Mouse (Mus musculus) lung, embryonic 16.5 days (tissue): Measurements from ENCODE around the gene Jpt1. TPM values are rescaled to one million over a fixed set of nuclear protein-coding genes. Genes with fewer than 3 reads are reported as not detected.

Experiments used
- ATAC-seq: fragments of 200-750 bp; cut with Nextera tagmentation; 2 replicates; pipeline ENCODE4 v1.8.0; 2017; ENCODE audit warnings: low read depth, mild to moderate bottlenecking, moderate library complexity
- H3K27ac ChIP-seq: fragments of 300-500 bp; sonication (generic); 2 replicates; pipeline ENCODE4 v1.5.1; 2014; ENCODE audit warnings: mild to moderate bottlenecking, control low read depth, low read length
- H3K27me3 ChIP-seq: fragments of 300-500 bp; sonication (generic); 2 replicates; pipeline ENCODE4 v1.6.1; 2014; ENCODE audit warnings: low read depth, low read length, mixed read lengths; ENCODE audit not compliant: control insufficient read depth, insufficient read depth
- H3K36me3 ChIP-seq: fragments of 300-500 bp; sonication (generic); 2 replicates; pipeline ENCODE4 v1.6.1; 2014; ENCODE audit warnings: low read length; ENCODE audit not compliant: control insufficient read depth, insufficient read depth
- H3K4me1 ChIP-seq: fragments of 300-500 bp; sonication (generic); replicated peaks from 2 replicates; pipeline ENCODE4 v1.6.1; 2014; ENCODE audit warnings: low read length, mixed read lengths; ENCODE audit not compliant: control insufficient read depth, insufficient read depth
- H3K4me2 ChIP-seq: fragments of 300-500 bp; sonication (generic); 2 replicates; pipeline ENCODE4 v1.6.1; 2014; ENCODE audit warnings: low read depth, low read length, control low read depth
- H3K4me3 ChIP-seq: fragments of 300-500 bp; sonication (generic); 2 replicates; pipeline ENCODE4 v1.5.1; 2014; ENCODE audit warnings: mild to moderate bottlenecking, low read length, control low read depth
- H3K9ac ChIP-seq: fragments of 300-500 bp; sonication (generic); 2 replicates; pipeline ENCODE4 v1.6.1; 2014; ENCODE audit warnings: low read length, control low read depth
- H3K9me3 ChIP-seq: fragments of 300-500 bp; sonication (generic); 2 replicates; pipeline ENCODE4 v1.6.1; 2016; ENCODE audit warnings: low read length; ENCODE audit not compliant: control insufficient read depth
- WGBS: fragments of 180-500 bp; shearing (Covaris S2); extraction: QIAGEN DNeasy Blood & Tissue Kit; methylation state at CpG from one replicate; pipeline ENCODE4 v1.1.7; 2014; 5-methylcytosine and 5-hydroxymethylcytosine counted together
- polyA plus RNA-seq: library from polyadenylated mRNA; unstranded; fragments of >200 nt; fragmentation: Nextera tagmentation; extraction: Ambion mirVana; gene quantifications from 2 replicates; pipeline ENCODE4 v1.2.1, GENCODE M21; 2015

Gene Jpt1
- polyA plus RNA-seq, 1 experiment from 2014 or later, result 460 TPM

DNA sequence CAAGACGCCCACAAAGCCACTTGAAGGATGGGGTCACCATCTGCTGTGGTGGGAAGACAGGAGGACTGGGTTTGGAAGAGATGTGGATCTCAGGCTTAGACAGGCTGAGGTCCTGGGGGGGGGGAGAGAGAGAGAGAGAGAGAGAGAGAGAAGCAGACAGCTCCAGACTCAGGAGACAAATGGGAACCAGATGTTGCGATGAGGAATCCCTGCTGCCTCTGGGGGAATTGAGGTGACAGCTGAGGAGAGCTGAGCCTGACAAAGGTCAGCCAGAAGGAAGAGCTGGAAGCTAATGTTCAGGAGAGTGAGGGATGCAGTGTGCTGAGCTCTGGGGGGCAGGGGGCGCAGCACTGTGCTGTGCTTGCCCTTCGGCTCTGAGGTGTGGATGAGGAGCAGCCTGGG lies 47.0 kb downstream of the Jpt1 start:
- H3K27me3 ChIP-seq, result no peaks in the 10 kb centered on the region
- no peak overlapping the region for H3K9ac ChIP-seq
- H3K4me3 ChIP-seq, result no peak overlapping the region
- H3K9me3 ChIP-seq, result no peaks in the 10 kb centered on the region
- no peak overlapping the region for H3K27ac ChIP-seq
- peaks cover 3% of the 10 kb centered on the region; the same call in 1 of the 2 replicates for H3K4me1 ChIP-seq
- WGBS, result 20% methylated on average over 4 of the region's 4 CpGs
- H3K4me2 ChIP-seq, result no peak overlapping the region
- no peaks in the 10 kb centered on the region for H3K36me3 ChIP-seq
- ATAC-seq, result no peak

DNA sequence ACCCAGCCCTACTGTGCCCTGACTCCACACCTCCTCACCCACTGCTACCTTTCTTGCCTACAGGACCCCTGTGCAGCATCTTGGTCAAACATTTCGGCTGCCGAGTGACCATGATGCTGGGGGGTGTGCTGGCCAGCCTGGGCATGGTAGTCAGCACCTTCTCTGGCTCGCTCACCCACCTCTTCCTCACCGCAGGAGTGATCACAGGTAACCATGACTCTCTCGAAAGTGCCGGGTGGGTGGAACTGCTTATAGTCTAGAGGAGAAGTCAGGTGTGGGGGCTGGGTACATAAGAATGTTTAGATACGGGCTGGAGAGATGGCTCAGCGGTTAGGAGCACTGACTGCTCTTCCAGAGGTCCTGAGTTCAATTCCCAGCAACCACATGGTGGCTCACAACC lies 49.3 kb downstream of the Jpt1 start:
- no peak for ATAC-seq

GRCm38 (mm10) chr11:115463397-115463796 lies 50.8 kb downstream of the Jpt1 start:
- H3K4me1 ChIP-seq, result peaks cover 3% of the 10 kb centered on the region; the same call in 1 of the 2 replicates
- no peaks in the 10 kb centered on the region for H3K9me3 ChIP-seq
- no peaks in the 10 kb centered on the region for H3K36me3 ChIP-seq
- H3K27ac ChIP-seq, result no peak overlapping the region
- ATAC-seq, result no peak
- H3K9ac ChIP-seq, result no peak overlapping the region
- WGBS, result 55% methylated on average over 11 of the region's 11 CpGs
- no peak overlapping the region for H3K4me2 ChIP-seq
- H3K4me3 ChIP-seq, result no peak overlapping the region
- no peaks in the 10 kb centered on the region for H3K27me3 ChIP-seq

More for the DNA sequence above, 49.3 kb downstream of the Jpt1 start:
- Histone ChIP-seq H3K27ac (no peak overlapping the region), H3K9me3 (no peaks in the 10 kb centered on the region), H3K36me3 (no peaks in the 10 kb centered on the region), H3K4me1 (peaks cover 3% of the 10 kb centered on the region; the same call in 1 of the 2 replicates), H3K9ac (no peak overlapping the region), H3K27me3 (no peaks in the 10 kb centered on the region), H3K4me2 (no peak overlapping the region), H3K4me3 (no peak overlapping the region)
- 70% methylated on average over 8 of the region's 8 CpGs for WGBS

DNA sequence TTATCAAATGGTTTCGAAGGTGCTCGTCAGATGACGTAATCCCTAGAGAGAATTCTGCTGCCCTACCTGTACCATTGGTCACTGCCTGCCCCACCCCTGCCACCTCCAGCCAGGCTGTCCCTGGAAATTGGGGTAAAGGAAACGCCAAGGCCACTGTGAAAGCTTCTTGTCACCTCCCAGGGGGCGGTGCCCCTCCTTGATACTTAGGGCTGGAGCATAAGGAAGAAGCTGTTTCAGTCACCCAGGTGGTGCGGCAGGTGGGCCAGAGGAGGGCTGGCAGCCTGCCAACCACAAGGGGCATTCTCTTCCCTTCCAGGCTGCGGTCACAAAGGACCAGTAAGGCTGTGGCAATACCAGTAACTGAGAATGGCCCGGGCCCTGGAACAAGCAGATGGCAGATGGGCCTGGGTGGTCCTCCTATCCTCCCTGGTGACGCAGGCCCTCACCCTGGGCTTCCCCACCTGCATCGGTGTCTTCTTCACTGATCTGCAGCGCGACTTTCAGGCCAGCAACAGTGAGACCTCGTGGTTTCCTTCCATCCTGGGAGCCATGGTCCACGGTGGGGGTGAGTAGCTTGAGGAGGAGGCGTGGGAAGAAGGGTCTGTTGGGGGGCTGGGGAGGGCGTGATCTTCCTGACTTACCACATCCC lies 51.8 kb downstream of the Jpt1 start, which contains the start of gene Slc16a5:
Gene Slc16a5, plus strand, starts transcription at position 232 of the 649 bp plus-strand sequence.
- no peak within 1 kb of the TSS for H3K27ac ChIP-seq

GRCm38 (mm10) chr11:115461846-115462242 lies 52.3 kb downstream of the Jpt1 start:
- no peak overlapping the region for H3K4me2 ChIP-seq
- no peak overlapping the region for H3K4me3 ChIP-seq
- WGBS, result 65% methylated on average over 5 of the region's 5 CpGs
- H3K4me1 ChIP-seq, result peaks cover 6% of the 10 kb centered on the region; the same call in 1 of the 2 replicates
- H3K36me3 ChIP-seq, result no peaks in the 10 kb centered on the region
- no peaks in the 10 kb centered on the region for H3K9me3 ChIP-seq
- no peaks in the 10 kb centered on the region for H3K27me3 ChIP-seq
- no peak for ATAC-seq
- H3K27ac ChIP-seq, result no peak overlapping the region
- no peak overlapping the region for H3K9ac ChIP-seq

More for the DNA sequence above, 51.8 kb downstream of the Jpt1 start, which contains the start of gene Slc16a5:
- H3K4me2 ChIP-seq, result no peak within 1 kb of the TSS
- no peaks in the 10 kb centered on the region for H3K27me3 ChIP-seq
- H3K9me3 ChIP-seq, result no peaks in the 10 kb centered on the region
- H3K9ac ChIP-seq, result no peak within 1 kb of the TSS
- H3K4me3 ChIP-seq, result no peak within 1 kb of the TSS
- H3K36me3 ChIP-seq, result no peaks in the 10 kb centered on the region
- peak; percentile 28; the same call in 1 of the 2 replicates for ATAC-seq
- WGBS, result 62% methylated on average over 16 of the region's 16 CpGs
- H3K4me1 ChIP-seq, result peaks cover 3% of the 10 kb centered on the region; the same call in 1 of the 2 replicates

DNA sequence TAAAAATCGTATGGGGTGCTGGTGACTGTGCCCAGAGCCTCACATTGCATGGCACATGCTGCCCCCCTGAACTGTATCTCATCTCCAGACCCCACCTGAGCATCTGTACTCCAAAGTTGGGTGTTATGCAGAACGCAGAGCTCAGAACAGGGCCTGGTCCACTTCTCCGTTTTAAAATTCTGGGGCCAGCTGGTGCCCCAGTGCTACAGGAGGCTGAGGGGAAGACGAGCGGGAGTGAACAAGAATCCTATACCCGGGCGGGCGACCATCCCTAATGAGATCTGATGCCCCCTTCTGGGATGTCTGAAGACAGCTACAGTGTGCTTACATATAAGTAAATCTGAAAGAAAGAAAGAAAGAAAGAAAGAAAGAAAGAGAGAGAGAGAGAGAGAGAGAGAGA lies 53.2 kb downstream of the Jpt1 start:
- 31% methylated on average over 8 of the region's 8 CpGs for WGBS
- Histone ChIP-seq H3K4me3 (no peak overlapping the region), H3K9me3 (no peaks in the 10 kb centered on the region), H3K4me1 (peaks cover 6% of the 10 kb centered on the region; the same call in 1 of the 2 replicates), H3K9ac (no peak overlapping the region), H3K27me3 (no peaks in the 10 kb centered on the region), H3K27ac (no peak overlapping the region), H3K4me2 (no peak overlapping the region), H3K36me3 (no peaks in the 10 kb centered on the region)
- no peak for ATAC-seq

DNA sequence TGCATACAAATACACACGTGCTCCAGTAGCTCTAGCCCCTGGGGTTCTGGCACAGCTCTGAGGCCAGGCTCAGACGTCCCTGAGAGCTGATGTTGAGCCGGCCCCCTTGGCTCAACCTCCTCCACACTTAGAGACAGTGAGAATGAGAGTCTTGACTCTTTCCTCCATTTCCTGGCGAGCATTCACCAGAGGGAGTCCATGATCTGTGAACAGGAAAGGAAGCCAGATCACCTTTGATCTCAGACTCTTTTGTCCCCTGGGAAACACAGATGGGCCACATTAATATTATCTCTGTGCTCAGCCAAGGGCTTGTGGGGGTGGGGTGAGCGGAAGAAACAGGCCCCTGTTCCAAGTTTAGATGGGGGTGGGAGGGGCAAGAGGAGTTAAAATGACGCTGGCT lies 56.8 kb downstream of the Jpt1 start:
- H3K27me3 ChIP-seq, result no peaks in the 10 kb centered on the region
- no peaks in the 10 kb centered on the region for H3K36me3 ChIP-seq
- no peak overlapping the region for H3K4me3 ChIP-seq
- WGBS, result 19% methylated on average over 6 of the region's 6 CpGs
- H3K9me3 ChIP-seq, result no peaks in the 10 kb centered on the region
- peaks cover 5% of the 10 kb centered on the region; the same call in 1 of the 2 replicates for H3K4me1 ChIP-seq
- no peak overlapping the region for H3K27ac ChIP-seq
- ATAC-seq, result peak; percentile 74
- H3K9ac ChIP-seq, result no peak overlapping the region
- no peak overlapping the region for H3K4me2 ChIP-seq

DNA sequence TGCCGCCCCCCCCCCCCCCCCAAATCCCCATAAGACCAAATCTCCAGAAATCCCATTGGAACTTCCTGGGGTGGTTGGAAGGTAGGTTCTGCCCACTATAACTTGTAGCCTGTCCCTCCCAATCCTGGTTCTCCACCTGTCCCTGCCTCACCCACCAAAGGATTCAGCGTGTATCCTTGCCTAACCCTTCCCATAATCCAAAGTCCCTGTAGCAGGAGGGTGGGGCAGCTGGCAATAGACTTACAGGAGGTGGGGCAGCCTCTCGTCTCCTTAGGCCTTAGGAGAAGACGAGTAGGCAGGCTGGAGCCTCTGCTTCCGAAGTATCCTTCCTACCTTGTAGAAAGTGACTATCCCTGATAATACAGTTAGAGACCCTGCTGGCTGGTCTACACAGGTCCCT lies 58.0 kb downstream of the Jpt1 start:
- Histone ChIP-seq H3K4me1 (peaks cover 3% of the 10 kb centered on the region; the same call in 1 of the 2 replicates), H3K4me2 (no peak overlapping the region), H3K4me3 (no peak overlapping the region), H3K36me3 (no peaks in the 10 kb centered on the region), H3K9ac (no peak overlapping the region), H3K9me3 (no peaks in the 10 kb centered on the region), H3K27ac (no peak overlapping the region), H3K27me3 (no peaks in the 10 kb centered on the region)
- ATAC-seq, result no peak
- WGBS, result 92% methylated on average over 5 of the region's 5 CpGs

GRCm38 (mm10) chr11:115455619-115456018 lies 58.6 kb downstream of the Jpt1 start:
- WGBS, result 85% methylated on average over 15 of the region's 15 CpGs
- no peak overlapping the region for H3K4me2 ChIP-seq
- no peak overlapping the region for H3K9ac ChIP-seq
- H3K4me1 ChIP-seq, result peaks cover 3% of the 10 kb centered on the region; the same call in 1 of the 2 replicates
- H3K27ac ChIP-seq, result no peak overlapping the region
- no peak overlapping the region for H3K4me3 ChIP-seq
- H3K36me3 ChIP-seq, result no peaks in the 10 kb centered on the region
- H3K9me3 ChIP-seq, result no peaks in the 10 kb centered on the region
- no peak for ATAC-seq
- H3K27me3 ChIP-seq, result no peaks in the 10 kb centered on the region
